14 mouse cellular contexts compared by ENCODE assay signal in the genomic region with DNA sequence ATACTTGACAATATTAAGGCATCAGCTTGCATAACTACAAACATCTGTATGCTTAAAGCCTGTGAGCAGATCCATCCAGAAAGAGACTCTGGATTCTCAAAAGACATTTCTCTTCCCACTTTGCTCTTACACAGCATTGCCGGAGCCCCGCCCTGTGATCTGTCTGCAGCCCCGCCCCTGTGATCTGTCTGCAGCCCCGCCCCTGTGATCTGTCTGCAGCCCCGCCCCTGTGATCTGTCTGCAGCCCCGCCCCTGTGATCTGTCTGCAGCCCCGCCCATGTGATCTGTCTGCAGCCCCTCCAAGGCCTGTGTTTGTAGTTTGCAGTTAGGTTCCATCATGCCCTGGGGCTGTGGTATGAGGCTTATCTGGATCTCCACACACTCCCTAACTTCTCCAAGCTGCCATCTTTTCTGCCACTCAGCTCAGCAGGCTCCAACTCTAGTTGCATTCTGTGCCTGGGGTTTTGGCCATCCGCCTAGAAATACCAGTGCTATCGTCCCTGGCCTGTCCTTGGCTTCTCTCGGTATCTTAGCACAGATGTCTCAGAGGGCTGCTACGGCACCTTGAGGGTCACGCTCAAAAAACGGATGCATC.
A peak's percentile ranks its signal among the peaks of the same experiment; 100 is the strongest.
DNase-seq lines count a peak whose midpoint lies in the region; ATAC-seq and TF ChIP-seq lines count a peak whose summit lies in the region.
"Had no signal": no experiment of that assay in that cellular context is flagged by ENCODE, and none has a peak within 500 bp of the region (broad histone marks: within the 10 kb centered on the region; RNA-seq: fewer than 3 reads in every experiment).

No protein-coding gene starts in this region.

- no peak overlapping the region for H3K4me2 ChIP-seq in hindbrain, postnatal 0 days (ENCODE audit: low read depth, low read length)
- H3K4me2 ChIP-seq in hindbrain, embryonic 11.5 days (replicated peaks; ENCODE audit: low read depth, low read length): no peak overlapping the region
- no peak overlapping the region for H3K4me2 ChIP-seq in heart, embryonic 15.5 days
- no peak overlapping the region for H3K4me2 ChIP-seq in neural tube, embryonic 15.5 days
- H3K4me2 ChIP-seq in hindbrain, embryonic 13.5 days: no peak overlapping the region
- H3K4me2 ChIP-seq: limb, embryonic 15.5 days had no signal

- no peak overlapping the region for H3K4me3 ChIP-seq in hindbrain, postnatal 0 days (ENCODE audit: low read length)
- no peak overlapping the region for H3K4me3 ChIP-seq in hindbrain, embryonic 11.5 days (ENCODE audit: low read depth, low read length)
- 0 out of 4 replicates have a peak overlapping the region, but pooled peaks of 1 of the 2 experiments have one; percentile 16 for H3K4me3 ChIP-seq in ES-E14 (ENCODE audit: insufficient read depth in 1 of 2, low read depth in 1 of 2, low read length in 2 of 2, poor library complexity in 1 of 2, severe bottlenecking in 1 of 2)
- H3K4me3 ChIP-seq in heart, embryonic 15.5 days: no peak overlapping the region
- H3K4me3 ChIP-seq in neural tube, embryonic 15.5 days (replicated peaks): no peak overlapping the region
- no peak overlapping the region for H3K4me3 ChIP-seq in hindbrain, embryonic 13.5 days
- H3K4me3 ChIP-seq: limb, embryonic 15.5 days had no signal

- in situ Hi-C loops in ES-E14 (cut with MboI; ENCODE audit: low sequenced_read_pairs in 2 of 2, unreplicated experiment in 2 of 2): no loop called here

- ATAC-seq in hindbrain, postnatal 0 days: no peak
- ATAC-seq in hindbrain, embryonic 11.5 days (ENCODE audit: low FRiP score): no peak
- ATAC-seq in heart, embryonic 15.5 days (replicated peaks; ENCODE audit: insufficient number of reproducible peaks, insufficient read depth, low FRiP score, low read depth): peak; percentile 84
- no peak for ATAC-seq in neural tube, embryonic 15.5 days (ENCODE audit: low FRiP score)
- no peak for ATAC-seq in hindbrain, embryonic 13.5 days (ENCODE audit: low FRiP score)
- ATAC-seq: hindbrain, embryonic 16.5 days; Patski had no signal

- H3K9ac ChIP-seq in hindbrain, postnatal 0 days (replicated peaks; ENCODE audit: low read length): no peak overlapping the region
- H3K9ac ChIP-seq in hindbrain, embryonic 11.5 days (ENCODE audit: low read depth, low read length): no peak overlapping the region
- H3K9ac ChIP-seq in ES-E14 (ENCODE audit: insufficient read depth, low read depth, low read length, poor library complexity, severe bottlenecking): 0 out of 2 replicates have a peak overlapping the region, but pooled peaks have one; percentile 22
- no peak overlapping the region for H3K9ac ChIP-seq in heart, embryonic 15.5 days
- H3K9ac ChIP-seq in neural tube, embryonic 15.5 days (replicated peaks): no peak overlapping the region
- no peak overlapping the region for H3K9ac ChIP-seq in hindbrain, embryonic 13.5 days
- H3K9ac ChIP-seq: limb, embryonic 15.5 days had no signal

- H3K27ac ChIP-seq in hindbrain, postnatal 0 days: no peak overlapping the region
- H3K27ac ChIP-seq in hindbrain, embryonic 11.5 days (ENCODE audit: low read depth, low read length): no peak overlapping the region
- no peak overlapping the region for H3K27ac ChIP-seq in ES-E14 (ENCODE audit: insufficient read depth, low read depth, low read length, poor library complexity, severe bottlenecking)
- peak overlapping the region; percentile 56 for H3K27ac ChIP-seq in heart, embryonic 15.5 days
- no peak overlapping the region for H3K27ac ChIP-seq in neural tube, embryonic 15.5 days (replicated peaks)
- no peak overlapping the region for H3K27ac ChIP-seq in hindbrain, embryonic 13.5 days
- H3K27ac ChIP-seq: limb, embryonic 15.5 days had no signal

- H3K9me3 ChIP-seq in hindbrain, postnatal 0 days (ENCODE audit: low read length): no peaks in the 10 kb centered on the region
- no peaks in the 10 kb centered on the region for H3K9me3 ChIP-seq in hindbrain, embryonic 11.5 days (ENCODE audit: control insufficient read depth, low read length)
- no peaks in the 10 kb centered on the region for H3K9me3 ChIP-seq in ES-E14 (ENCODE audit: control insufficient read depth, insufficient read depth, low read depth, low read length)
- no peaks in the 10 kb centered on the region for H3K9me3 ChIP-seq in heart, embryonic 15.5 days (replicated peaks)
- H3K9me3 ChIP-seq in neural tube, embryonic 15.5 days (replicated peaks): no peaks in the 10 kb centered on the region
- H3K9me3 ChIP-seq in hindbrain, embryonic 13.5 days: no peaks in the 10 kb centered on the region
- H3K9me3 ChIP-seq: limb, embryonic 15.5 days had no signal

- peak; percentile 46 for DNase-seq in hindbrain, postnatal 0 days (ENCODE audit: low spot score)
- DNase-seq in hindbrain, embryonic 11.5 days (ENCODE audit: low spot score): no peak
- DNase-seq in ES-E14 (ENCODE audit: low read depth, low spot score): peak; percentile 62
- DNase-seq in ZHBTc4 (ENCODE audit: low read depth, low spot score): peak; percentile 90
- DNase-seq: cerebellum, adult 8-10 months; kidney, adult 8-10 months; lung, adult 2 months; thymus, postnatal 36 days had no signal

- no peaks in the 10 kb centered on the region for H3K36me3 ChIP-seq in hindbrain, postnatal 0 days (ENCODE audit: insufficient read depth, low read length)
- H3K36me3 ChIP-seq in hindbrain, embryonic 11.5 days (ENCODE audit: control insufficient read depth, insufficient read depth, low read length): no peaks in the 10 kb centered on the region
- no peaks in the 10 kb centered on the region for H3K36me3 ChIP-seq in ES-E14 (ENCODE audit: control insufficient read depth, insufficient read depth, low read length, poor library complexity, severe bottlenecking)
- no peaks in the 10 kb centered on the region for H3K36me3 ChIP-seq in heart, embryonic 15.5 days
- no peaks in the 10 kb centered on the region for H3K36me3 ChIP-seq in neural tube, embryonic 15.5 days
- H3K36me3 ChIP-seq in hindbrain, embryonic 13.5 days: no peaks in the 10 kb centered on the region
- H3K36me3 ChIP-seq: limb, embryonic 15.5 days had no signal

- H3K27me3 ChIP-seq in hindbrain, postnatal 0 days (ENCODE audit: insufficient read depth, low read length): no peaks in the 10 kb centered on the region
- no peaks in the 10 kb centered on the region for H3K27me3 ChIP-seq in hindbrain, embryonic 11.5 days (ENCODE audit: control insufficient read depth, insufficient read depth, low read length)
- H3K27me3 ChIP-seq in heart, embryonic 15.5 days: no peaks in the 10 kb centered on the region
- no peaks in the 10 kb centered on the region for H3K27me3 ChIP-seq in neural tube, embryonic 15.5 days (replicated peaks)
- no peaks in the 10 kb centered on the region for H3K27me3 ChIP-seq in hindbrain, embryonic 13.5 days
- H3K27me3 ChIP-seq: limb, embryonic 15.5 days; Patski had no signal

- 49% methylated on average over 13 of the region's 13 CpGs for WGBS in hindbrain, postnatal 0 days
- WGBS in hindbrain, embryonic 11.5 days: 54% methylated on average over 13 of the region's 13 CpGs
- 41% methylated on average over 13 of the region's 13 CpGs for WGBS in heart, embryonic 15.5 days
- WGBS in neural tube, embryonic 15.5 days: 55% methylated on average over 13 of the region's 13 CpGs
- WGBS in hindbrain, embryonic 13.5 days: 60% methylated on average over 13 of the region's 13 CpGs

- H3K4me1 ChIP-seq in hindbrain, postnatal 0 days (ENCODE audit: insufficient read depth, low read length): no peaks in the 10 kb centered on the region
- no peaks in the 10 kb centered on the region for H3K4me1 ChIP-seq in hindbrain, embryonic 11.5 days (replicated peaks; ENCODE audit: control insufficient read depth, insufficient read depth, low read length)
- H3K4me1 ChIP-seq in ES-E14 (ENCODE audit: control insufficient read depth in 2 of 2, insufficient read depth in 2 of 2, low read length in 2 of 2, poor library complexity in 1 of 2): peaks cover 4 to 7% of the 10 kb centered on the region in 2 experiments; a peak in 3 of 4 replicates
- H3K4me1 ChIP-seq in heart, embryonic 15.5 days (replicated peaks): peaks cover 5% of the 10 kb centered on the region; the same call in 1 of the 2 replicates
- H3K4me1 ChIP-seq in neural tube, embryonic 15.5 days: 0 out of 2 replicates have a peak, but pooled peaks cover 10% of the 10 kb centered on the region
- H3K4me1 ChIP-seq in hindbrain, embryonic 13.5 days (replicated peaks): peaks cover 10% of the 10 kb centered on the region; the same call in 1 of the 2 replicates
- H3K4me1 ChIP-seq: limb, embryonic 15.5 days had no signal

- no peak for TF ChIP-seq CTCF in hindbrain, postnatal 0 days (IDR thresholded peaks at IDR 0.05; ENCODE audit: low read depth)

TF ChIP-seq in ES-E14, 5 proteins besides CTCF, POLR2A, EP300 and RAD21:
- TF ChIP-seq HCFC1 (IDR thresholded peaks at IDR 0.05; ENCODE audit: borderline replicate concordance, insufficient read depth, low read length): no peak
- TF ChIP-seq MAFK (IDR thresholded peaks at IDR 0.05; ENCODE audit: insufficient read depth, low read depth, low read length): no peak
- TF ChIP-seq ZC3H11A (IDR thresholded peaks at IDR 0.05; ENCODE audit: borderline replicate concordance, low read depth, low read length): no peak
- no peak for TF ChIP-seq ZNF384 (IDR thresholded peaks at IDR 0.05; ENCODE audit: low read depth, low read length)
- no peak for TF ChIP-seq CHD2 (IDR thresholded peaks at IDR 0.05; ENCODE audit: low read depth, low read length)
